Mouse (Mus musculus): Measurements from ENCODE around the gene Atf7ip.

Gene Atf7ip

GRCm38 (mm10) chr6:136646207-136646606 is 140.2 kb downstream of the Atf7ip start:
- DNase-seq (ENCODE audit: low spot score): no peak

GRCm38 (mm10) chr6:136647455-136647861 is 141.5 kb downstream of the Atf7ip start:
- DNase-seq (ENCODE audit: low spot score): no peak

- no peak for DNase-seq (ENCODE audit: low spot score)
These were observed 144.7 kb downstream of the Atf7ip start for GRCm38 (mm10) chr6:136650664-136651063.

GRCm38 (mm10) chr6:136653331-136653730 is 147.4 kb downstream of the Atf7ip start:
- no peak for DNase-seq (ENCODE audit: low spot score)

GRCm38 (mm10) chr6:136654470-136654869 is 148.5 kb downstream of the Atf7ip start:
- DNase-seq (ENCODE audit: low spot score): no peak

- DNase-seq (ENCODE audit: low spot score): no peak
These were observed 149.8 kb downstream of the Atf7ip start for GRCm38 (mm10) chr6:136655786-136656185.

- no peak for DNase-seq (ENCODE audit: low spot score)
These were observed 152.3 kb downstream of the Atf7ip start for GRCm38 (mm10) chr6:136658303-136658702.

GRCm38 (mm10) chr6:136659226-136659625 is 153.3 kb downstream of the Atf7ip start:
- DNase-seq (ENCODE audit: low spot score): no peak

Data from testis, postnatal 14 days (tissue).